Mouse (Mus musculus) erythroid progenitor cell, adult 5-6 weeks (primary cell): ENCODE data around the gene Selenoo. TPM values are rescaled to one million over a fixed set of nuclear protein-coding genes. Genes with fewer than 3 reads are reported as not detected.

Experiments
- ATAC-seq: replicated peaks from 2 replicates; pipeline ENCODE4 v1.8.0; 2016; ENCODE audit warnings: moderate number of reproducible peaks, mild to moderate bottlenecking, moderate TSS enrichment, inconsistent platforms; ENCODE audit not compliant: poor library complexity, low FRiP score, severe bottlenecking
- total RNA-seq, 2 experiments: library from RNA; stranded (forward) in 1 of 2; stranded (reverse) in 1 of 2; fragments of 150-400 nt in 1 of 2; fragments of 186-747, 209-891 nt in 1 of 2; gene quantifications; 2 replicates each; pipeline versions ENCODE4 v1.2.3 to v1.2.4; 2015 to 2017; ENCODE audit warnings: low replicate concordance in 2 of 2

The Selenoo gene
- total RNA-seq, 2 experiments from 2014 or later = 9.6 to 15.3 TPM

DNA sequence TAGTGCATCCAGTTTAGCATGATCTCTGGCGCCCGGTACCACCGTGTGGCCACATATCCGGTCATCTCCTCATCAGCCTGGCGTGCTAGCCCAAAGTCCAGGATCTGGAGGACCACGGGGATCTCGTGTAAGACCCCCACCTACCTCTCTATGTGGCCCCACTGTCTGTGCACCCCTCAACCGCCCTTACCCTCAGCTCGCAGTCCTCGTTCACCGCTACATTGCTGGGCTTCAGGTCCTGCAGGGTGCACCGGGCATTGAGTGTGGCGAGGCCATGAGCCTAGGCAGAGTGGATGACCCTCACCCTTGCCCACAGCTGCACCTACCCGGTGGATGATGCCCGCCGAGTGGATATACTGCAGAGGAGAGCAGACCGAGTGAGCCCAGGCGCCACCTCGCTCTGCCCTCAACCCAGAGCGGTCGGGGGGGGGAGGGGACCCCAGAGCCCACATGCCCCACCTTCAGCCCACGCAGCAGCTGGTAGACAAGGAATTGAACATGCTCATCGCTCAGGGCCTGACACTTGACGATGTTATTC is 57.0 kb downstream of the Selenoo start:
- no peak for ATAC-seq

- ATAC-seq = no peak
These were observed 57.7 kb downstream of the Selenoo start for GRCm38 (mm10) chr15:89146537-89146936.

- ATAC-seq = no peak
These were observed 58.1 kb downstream of the Selenoo start for GRCm38 (mm10) chr15:89147024-89147423.

DNA sequence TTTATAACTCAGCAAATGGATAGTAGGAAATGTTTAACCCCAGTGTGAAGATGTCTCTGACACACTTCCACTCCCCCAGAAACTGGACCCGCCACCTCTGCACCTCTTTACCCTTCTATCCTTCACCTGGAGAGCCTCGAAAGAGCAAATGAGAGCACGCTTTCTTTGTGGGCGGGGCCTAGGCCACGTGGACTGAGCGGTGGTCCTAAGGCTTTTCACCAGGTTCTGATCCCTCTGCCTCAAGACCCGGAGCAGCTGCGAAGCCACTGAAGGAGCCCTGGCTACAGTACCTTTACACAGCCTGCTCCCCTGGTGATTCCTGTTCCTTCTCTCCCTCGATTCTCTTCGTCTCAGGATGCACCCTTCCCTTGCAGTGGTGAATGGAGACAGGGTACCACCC is 58.6 kb downstream of the Selenoo start:
- ATAC-seq = no peak

GRCm38 (mm10) chr15:89147895-89148294 is 59.0 kb downstream of the Selenoo start:
- ATAC-seq = no peak

- ATAC-seq = no peak
These were observed 59.8 kb downstream of the Selenoo start for GRCm38 (mm10) chr15:89148496-89149270.

- ATAC-seq = no peak
These were observed 60.6 kb downstream of the Selenoo start, which contains the start of gene Mapk11 for GRCm38 (mm10) chr15:89149271-89150040. Mapk11 (minus strand) TSS chr15:89149628.

Other genes with a start within 250 kb of the Selenoo start
- gene Pim3, start 226.9 kb upstream of the Selenoo start, total RNA-seq (2015; ENCODE audit: low replicate concordance) = 0.72 and 1.3 TPM in 2 replicates
- gene Pim3, start 226.9 kb upstream of the Selenoo start, total RNA-seq (2017; ENCODE audit: low replicate concordance) = 0.68 and 1.5 TPM in 2 replicates
- not detected in 2 replicates for gene Ttll8, start 134.7 kb upstream of the Selenoo start, total RNA-seq (2015; ENCODE audit: low replicate concordance)
- gene Ttll8, start 134.7 kb upstream of the Selenoo start, total RNA-seq (2017; ENCODE audit: low replicate concordance) = not detected in 2 replicates
- not detected in 2 replicates for gene Mlc1, start 110.1 kb upstream of the Selenoo start, total RNA-seq (2015; ENCODE audit: low replicate concordance)
- not detected in 2 replicates for gene Mlc1, start 110.1 kb upstream of the Selenoo start, total RNA-seq (2017; ENCODE audit: low replicate concordance)
- gene Mov10l1, start 106.2 kb upstream of the Selenoo start, total RNA-seq (2015; ENCODE audit: low replicate concordance) = not detected in 2 replicates
- gene Mov10l1, start 106.2 kb upstream of the Selenoo start, total RNA-seq (2017; ENCODE audit: low replicate concordance) = under 0.01 TPM in 1 of 2 replicates, not detected in the other
- gene Panx2, start 29.4 kb upstream of the Selenoo start, total RNA-seq (2015; ENCODE audit: low replicate concordance) = not detected in 2 replicates
- not detected in 2 replicates for gene Panx2, start 29.4 kb upstream of the Selenoo start, total RNA-seq (2017; ENCODE audit: low replicate concordance)
- 5.4 and 12.6 TPM in 2 replicates for gene Trabd, start 14.0 kb upstream of the Selenoo start, total RNA-seq (2015; ENCODE audit: low replicate concordance)
- gene Trabd, start 14.0 kb upstream of the Selenoo start, total RNA-seq (2017; ENCODE audit: low replicate concordance) = 10.4 and 11.9 TPM in 2 replicates
- 26.4 and 41.4 TPM in 2 replicates for gene Tubgcp6, start 34.0 kb downstream of the Selenoo start, total RNA-seq (2015; ENCODE audit: low replicate concordance)
- gene Tubgcp6, start 34.0 kb downstream of the Selenoo start, total RNA-seq (2017; ENCODE audit: low replicate concordance) = 28.1 and 28.3 TPM in 2 replicates
- gene Hdac10, start 39.6 kb downstream of the Selenoo start, total RNA-seq (2015; ENCODE audit: low replicate concordance) = 4.3 TPM in 1 of 2 replicates, not detected in the other
- gene Hdac10, start 39.6 kb downstream of the Selenoo start, total RNA-seq (2017; ENCODE audit: low replicate concordance) = 1.3 TPM in 1 of 2 replicates, not detected in the other
- gene Mapk12, start 51.6 kb downstream of the Selenoo start, total RNA-seq (2015; ENCODE audit: low replicate concordance) = not detected in 2 replicates
- 0.51 TPM in 1 of 2 replicates, not detected in the other for gene Mapk12, start 51.6 kb downstream of the Selenoo start, total RNA-seq (2017; ENCODE audit: low replicate concordance)
- gene Mapk11, start 60.5 kb downstream of the Selenoo start, total RNA-seq (2015; ENCODE audit: low replicate concordance) = 0.72 and 2.1 TPM in 2 replicates
- 0.51 TPM in 1 of 2 replicates, not detected in the other for gene Mapk11, start 60.5 kb downstream of the Selenoo start, total RNA-seq (2017; ENCODE audit: low replicate concordance)
- gene Plxnb2, start 91.7 kb downstream of the Selenoo start, total RNA-seq (2015; ENCODE audit: low replicate concordance) = 7.2 and 9.2 TPM in 2 replicates
- gene Plxnb2, start 91.7 kb downstream of the Selenoo start, total RNA-seq (2017; ENCODE audit: low replicate concordance) = 1.9 and 8.2 TPM in 2 replicates
- gene Dennd6b, start 107.4 kb downstream of the Selenoo start, total RNA-seq (2015; ENCODE audit: low replicate concordance) = 1.7 TPM in 1 of 2 replicates, not detected in the other
- 0.76 and 1.5 TPM in 2 replicates for gene Dennd6b, start 107.4 kb downstream of the Selenoo start, total RNA-seq (2017; ENCODE audit: low replicate concordance)
- gene Ppp6r2, start 122.5 kb downstream of the Selenoo start, total RNA-seq (2015; ENCODE audit: low replicate concordance) = 59.1 and 61.6 TPM in 2 replicates
- gene Ppp6r2, start 122.5 kb downstream of the Selenoo start, total RNA-seq (2017; ENCODE audit: low replicate concordance) = 55.4 and 79.1 TPM in 2 replicates
- 66.0 and 92.2 TPM in 2 replicates for gene Sbf1, start 226.2 kb downstream of the Selenoo start, total RNA-seq (2015; ENCODE audit: low replicate concordance)
- 93.9 and 115 TPM in 2 replicates for gene Sbf1, start 226.2 kb downstream of the Selenoo start, total RNA-seq (2017; ENCODE audit: low replicate concordance)
- gene Adm2, start 233.6 kb downstream of the Selenoo start, total RNA-seq (2015; ENCODE audit: low replicate concordance) = not detected in 2 replicates
- gene Adm2, start 233.6 kb downstream of the Selenoo start, total RNA-seq (2017; ENCODE audit: low replicate concordance) = not detected in 2 replicates
- gene Miox, start 245.3 kb downstream of the Selenoo start, total RNA-seq (2015; ENCODE audit: low replicate concordance) = not detected in 2 replicates
- gene Miox, start 245.3 kb downstream of the Selenoo start, total RNA-seq (2017; ENCODE audit: low replicate concordance) = not detected in 2 replicates